Mouse (Mus musculus) limb, embryonic 13.5 days (tissue): ENCODE measurements around the gene Vps4a. TPM values are rescaled to one million over a fixed set of nuclear protein-coding genes. Genes with fewer than 3 reads are reported as not detected.
A peak's percentile ranks its signal among the peaks of the same experiment; 100 is the strongest.
"Not testable (repeated sequence)": the region's sequence is repeated elsewhere in the genome, so short reads cannot be mapped to it uniquely, and the experiment has no call there.

Source experiments
- ATAC-seq: fragments of 200-750 bp; cut with Nextera tagmentation; 2 replicates; pipeline ENCODE4 v1.8.0; 2017; ENCODE audit warnings: low read depth, moderate number of reproducible peaks, moderate TSS enrichment; ENCODE audit not compliant: low FRiP score
- H3K27ac ChIP-seq: fragments of 300-500 bp; sonication (generic); 2 replicates; pipeline ENCODE4 v1.5.1; 2015; ENCODE audit warnings: inconsistent platforms, mild to moderate bottlenecking, moderate library complexity
- H3K27me3 ChIP-seq: fragments of 300-500 bp; sonication (generic); 2 replicates; pipeline ENCODE4 v1.6.1; 2015; ENCODE audit warnings: mild to moderate bottlenecking, inconsistent platforms
- H3K36me3 ChIP-seq: fragments of 300-500 bp; sonication (generic); 2 replicates; pipeline ENCODE4 v1.6.1; 2015; ENCODE audit warnings: inconsistent platforms, mild to moderate bottlenecking, moderate library complexity
- H3K4me1 ChIP-seq: fragments of 300-500 bp; sonication (generic); 2 replicates; pipeline ENCODE4 v1.6.1; 2015; ENCODE audit warnings: inconsistent platforms
- H3K4me2 ChIP-seq: fragments of 300-500 bp; sonication (generic); replicated peaks from 2 replicates; pipeline ENCODE4 v1.6.1; 2015; ENCODE audit warnings: inconsistent platforms, mild to moderate bottlenecking, moderate library complexity
- H3K4me3 ChIP-seq: fragments of 300-500 bp; sonication (generic); 2 replicates; pipeline ENCODE4 v1.5.1; 2015; ENCODE audit warnings: moderate library complexity, mild to moderate bottlenecking, inconsistent platforms
- H3K9ac ChIP-seq: fragments of 300-500 bp; sonication (generic); 2 replicates; pipeline ENCODE4 v1.6.1; 2015; ENCODE audit warnings: mild to moderate bottlenecking, inconsistent platforms
- H3K9me3 ChIP-seq: fragments of 300-500 bp; sonication (generic); 2 replicates; pipeline ENCODE4 v1.6.1; 2016; ENCODE audit warnings: inconsistent platforms
- WGBS: fragments of 180-500 bp; shearing (Covaris S2); methylation state at CpG from one replicate; pipeline ENCODE4 v1.1.7; 2015; 5-methylcytosine and 5-hydroxymethylcytosine counted together
- polyA plus RNA-seq: library from polyadenylated mRNA; unstranded; fragments of >200 nt; fragmentation: Nextera tagmentation; extraction: Ambion mirVana; gene quantifications from 2 replicates; pipeline ENCODE4 v1.2.1, GENCODE M21; 2015

The Vps4a gene
- polyA plus RNA-seq, 1 experiment from 2014 or later, result 81.9 TPM

DNA sequence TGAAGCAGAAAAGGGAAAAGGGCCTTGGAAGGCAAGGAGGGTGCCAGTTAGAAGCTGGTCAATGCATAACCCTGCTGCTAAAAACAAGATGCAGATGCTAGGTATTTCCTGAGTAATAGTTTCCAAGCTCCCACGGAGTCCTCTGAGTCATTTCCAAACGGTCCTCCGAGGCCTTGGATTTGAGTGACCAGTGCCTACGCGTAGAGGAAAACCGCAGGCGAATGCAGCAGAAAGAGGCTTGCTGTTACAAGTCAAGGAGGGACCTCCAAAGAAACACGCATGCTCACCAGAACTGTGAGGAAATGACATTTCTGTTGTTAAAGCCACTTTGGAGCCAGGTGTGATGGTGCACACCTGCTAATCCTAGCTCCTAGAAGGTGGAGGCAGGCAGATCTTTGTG, 7.5 kb upstream of the Vps4a start:
- H3K4me2 ChIP-seq, result no peak overlapping the region
- H3K27me3 ChIP-seq, result no peaks in the 10 kb centered on the region
- no peaks in the 10 kb centered on the region for H3K9me3 ChIP-seq
- H3K27ac ChIP-seq, result no peak overlapping the region
- H3K4me3 ChIP-seq, result no peak overlapping the region
- no peak for ATAC-seq
- no peaks in the 10 kb centered on the region for H3K4me1 ChIP-seq
- H3K9ac ChIP-seq, result no peak overlapping the region
- H3K36me3 ChIP-seq, result no peaks in the 10 kb centered on the region
- WGBS, result 88% methylated on average over 8 of the region's 8 CpGs

DNA sequence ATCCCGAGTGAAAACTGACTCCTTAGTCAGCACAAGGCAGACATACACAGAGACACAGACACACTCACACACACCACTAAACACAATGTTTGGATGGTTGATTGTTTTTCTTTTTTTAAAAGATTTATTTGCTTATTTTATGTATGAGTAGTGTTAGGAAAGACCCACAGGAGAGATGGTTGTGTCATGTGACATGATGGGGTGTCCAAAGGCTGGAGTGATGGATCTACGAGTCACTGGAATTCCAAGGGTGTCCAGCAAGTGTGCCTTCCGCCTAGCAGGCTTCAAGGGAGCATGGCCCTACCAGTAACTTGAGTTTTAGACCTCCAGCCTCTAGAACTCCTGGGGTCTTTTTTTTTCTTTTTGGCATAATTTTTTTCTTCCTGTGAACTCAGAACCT, 1.7 kb upstream of the Vps4a start:
- no peak overlapping the region for H3K27ac ChIP-seq
- H3K27me3 ChIP-seq, result no peaks in the 10 kb centered on the region
- H3K9ac ChIP-seq, result no peak overlapping the region
- ATAC-seq, result no peak
- H3K9me3 ChIP-seq, result no peaks in the 10 kb centered on the region
- no peaks in the 10 kb centered on the region for H3K36me3 ChIP-seq
- no peak overlapping the region for H3K4me3 ChIP-seq
- WGBS, result 62% methylated on average over 3 of the region's 3 CpGs
- H3K4me1 ChIP-seq, result peaks cover 17% of the 10 kb centered on the region
- H3K4me2 ChIP-seq, result no peak overlapping the region

DNA sequence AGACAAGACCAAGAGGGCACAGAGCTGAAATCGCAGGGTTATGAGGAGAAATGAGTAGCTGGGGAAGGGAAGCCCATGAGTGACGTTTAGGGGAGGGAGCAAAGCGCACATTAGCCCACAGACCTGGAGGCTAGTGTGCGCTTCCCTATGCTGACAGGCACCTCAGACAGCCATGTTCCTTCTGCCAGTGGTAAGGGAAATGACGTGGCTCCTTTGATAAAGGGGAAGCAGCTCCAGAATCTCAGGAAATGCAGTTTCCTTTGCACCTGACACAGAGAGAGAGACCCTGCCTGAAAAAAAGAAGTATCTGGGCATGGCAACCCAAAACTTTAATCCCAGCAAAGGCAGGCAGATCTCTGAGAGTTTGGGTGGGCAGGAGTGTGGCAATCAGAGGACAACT, 964 bp upstream of the Vps4a start:
- peaks cover 17% of the 10 kb centered on the region for H3K4me1 ChIP-seq
- no peaks in the 10 kb centered on the region for H3K27me3 ChIP-seq
- no peak overlapping the region for H3K4me3 ChIP-seq
- no peak overlapping the region for H3K4me2 ChIP-seq
- H3K9me3 ChIP-seq, result no peaks in the 10 kb centered on the region
- 66% methylated on average over 5 of the region's 5 CpGs for WGBS
- no peak overlapping the region for H3K27ac ChIP-seq
- H3K36me3 ChIP-seq, result no peaks in the 10 kb centered on the region
- ATAC-seq, result no peak
- no peak overlapping the region for H3K9ac ChIP-seq

DNA sequence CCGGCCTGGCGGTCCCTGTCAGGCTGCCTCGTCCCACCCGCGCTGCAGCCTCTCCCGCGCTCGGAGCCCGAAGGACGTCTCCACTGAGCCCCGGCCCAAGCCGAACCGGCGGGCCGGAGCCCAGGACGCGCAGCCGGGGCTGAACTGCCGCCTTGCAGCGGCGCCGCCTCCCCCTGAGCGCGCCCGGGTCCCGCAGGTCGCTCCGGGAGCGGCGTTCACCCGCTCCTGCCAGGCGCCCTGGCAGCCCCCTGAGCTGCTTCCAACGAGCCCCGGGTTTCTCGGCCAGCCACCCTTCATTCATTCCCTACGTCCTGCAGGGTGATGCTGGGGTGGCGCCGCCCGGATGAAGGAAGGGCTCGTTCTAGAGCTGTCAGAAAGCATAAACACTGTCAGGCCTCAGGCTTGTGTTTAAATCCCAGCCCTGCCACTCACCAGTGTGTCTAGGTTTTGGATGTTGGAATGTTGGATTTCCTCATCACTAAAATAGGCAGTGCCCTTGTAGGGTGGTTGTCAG, 612 bp downstream of the Vps4a start:
- peak overlapping the region; percentile 34; the same call in 1 of the 2 replicates for H3K27ac ChIP-seq
- H3K9ac ChIP-seq, result peak overlapping the region; percentile 98
- H3K9me3 ChIP-seq, result no peaks in the 10 kb centered on the region
- H3K4me1 ChIP-seq, result peaks cover 17% of the 10 kb centered on the region
- H3K4me3 ChIP-seq, result peak overlapping the region; percentile 99
- no peaks in the 10 kb centered on the region for H3K27me3 ChIP-seq
- peak; percentile 1; the same call in 1 of the 2 replicates for ATAC-seq
- H3K36me3 ChIP-seq, result peaks cover 8% of the 10 kb centered on the region
- under 1% methylated on average over 38 of the region's 40 CpGs for WGBS
- H3K4me2 ChIP-seq, result peak overlapping the region; percentile 87

DNA sequence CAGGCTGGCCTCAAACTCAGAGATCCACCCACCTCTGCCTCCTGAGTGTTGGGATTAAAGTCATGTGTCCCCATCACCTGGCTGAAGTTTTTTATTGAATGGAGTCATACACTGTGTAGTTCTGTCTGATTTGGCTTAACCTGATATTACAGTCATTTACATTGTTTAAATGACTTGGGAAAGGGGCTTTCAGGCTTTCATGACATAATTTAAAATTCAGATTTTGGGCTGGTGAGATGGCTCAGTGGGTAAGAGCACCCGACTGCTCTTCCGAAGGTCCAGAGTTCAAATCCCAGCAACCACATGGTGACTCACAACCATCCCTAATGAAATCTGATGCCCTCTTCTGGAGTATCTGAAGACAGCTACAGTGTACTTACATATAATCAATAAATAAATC, 2.6 kb downstream of the Vps4a start:
- ATAC-seq, H3K4me3 ChIP-seq, H3K27ac ChIP-seq, H3K4me2 ChIP-seq, H3K27me3 ChIP-seq, H3K9ac ChIP-seq, H3K9me3 ChIP-seq: not testable (repeated sequence)
- peaks cover 18% of the 10 kb centered on the region for H3K36me3 ChIP-seq
- H3K4me1 ChIP-seq, result peaks cover 17% of the 10 kb centered on the region
- WGBS, result 97% methylated on average over 2 of the region's 2 CpGs

DNA sequence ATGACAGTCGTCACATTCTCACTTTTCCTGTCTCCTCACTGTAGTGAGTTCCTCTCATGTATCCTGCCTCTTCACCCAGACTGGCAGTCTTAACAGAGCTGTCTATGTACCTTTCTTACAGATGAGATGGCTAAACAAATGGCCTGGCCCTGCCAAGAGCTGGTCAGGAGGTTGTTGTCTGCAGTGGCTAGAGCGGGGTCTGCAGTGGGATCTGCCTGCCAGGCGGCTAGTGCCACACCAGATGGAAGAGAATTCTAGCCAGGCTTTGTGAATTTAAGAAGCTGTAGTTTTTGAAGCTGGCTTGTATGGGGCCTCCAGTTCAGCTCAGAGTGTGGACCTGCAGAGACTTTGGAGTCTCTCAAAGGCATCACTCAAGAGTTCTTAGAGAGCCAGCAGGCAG, 4.6 kb downstream of the Vps4a start:
- peaks cover 38% of the 10 kb centered on the region for H3K36me3 ChIP-seq
- H3K9me3 ChIP-seq, result no peaks in the 10 kb centered on the region
- H3K4me2 ChIP-seq, result no peak overlapping the region
- no peak overlapping the region for H3K4me3 ChIP-seq
- no peak overlapping the region for H3K9ac ChIP-seq
- peaks cover 17% of the 10 kb centered on the region for H3K4me1 ChIP-seq
- H3K27ac ChIP-seq, result no peak overlapping the region
- 81% methylated on average over 3 of the region's 3 CpGs for WGBS
- no peak for ATAC-seq
- H3K27me3 ChIP-seq, result no peaks in the 10 kb centered on the region

DNA sequence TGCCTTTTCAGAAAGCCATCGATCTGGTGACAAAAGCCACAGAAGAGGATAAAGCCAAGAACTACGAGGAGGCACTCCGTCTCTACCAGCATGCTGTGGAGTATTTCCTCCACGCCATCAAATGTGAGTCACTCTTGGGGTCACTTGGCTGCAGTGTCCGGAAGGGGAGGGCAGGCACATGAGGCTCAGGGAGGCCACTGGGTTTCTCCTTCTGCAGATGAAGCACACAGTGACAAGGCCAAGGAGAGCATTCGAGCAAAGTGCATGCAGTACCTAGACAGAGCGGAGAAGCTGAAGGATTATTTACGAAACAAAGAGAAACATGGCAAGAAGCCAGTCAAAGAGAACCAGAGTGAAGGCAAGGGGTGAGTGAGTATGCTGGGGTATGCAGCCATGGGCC, 5.6 kb downstream of the Vps4a start:
- no peak for ATAC-seq
- Histone ChIP-seq H3K36me3 (peaks cover 48% of the 10 kb centered on the region), H3K27me3 (no peaks in the 10 kb centered on the region), H3K27ac (no peak overlapping the region), H3K4me3 (no peak overlapping the region), H3K9me3 (no peaks in the 10 kb centered on the region), H3K4me1 (peaks cover 17% of the 10 kb centered on the region), H3K4me2 (no peak overlapping the region), H3K9ac (no peak overlapping the region)
- WGBS, result 93% methylated on average over 8 of the region's 8 CpGs

DNA sequence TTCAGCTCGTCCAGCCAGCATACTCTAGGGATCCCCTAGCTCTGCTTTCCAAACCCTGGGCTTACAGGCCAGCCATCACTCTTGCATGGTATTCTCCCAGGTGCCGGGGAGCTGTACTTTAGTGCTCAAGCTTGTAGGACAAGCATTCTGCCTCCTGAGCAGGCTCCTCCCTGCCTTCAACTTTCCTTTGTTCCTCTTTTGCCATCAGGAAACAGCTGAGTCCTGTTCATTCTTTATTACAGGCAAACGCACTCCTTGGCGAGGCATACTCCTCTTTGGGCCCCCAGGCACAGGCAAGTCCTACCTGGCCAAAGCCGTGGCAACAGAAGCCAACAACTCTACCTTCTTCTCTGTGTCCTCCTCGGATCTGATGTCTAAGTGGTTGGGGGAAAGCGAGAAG, 9.6 kb downstream of the Vps4a start:
- ATAC-seq, result no peak
- H3K36me3 ChIP-seq, result peaks cover 84% of the 10 kb centered on the region

DNA sequence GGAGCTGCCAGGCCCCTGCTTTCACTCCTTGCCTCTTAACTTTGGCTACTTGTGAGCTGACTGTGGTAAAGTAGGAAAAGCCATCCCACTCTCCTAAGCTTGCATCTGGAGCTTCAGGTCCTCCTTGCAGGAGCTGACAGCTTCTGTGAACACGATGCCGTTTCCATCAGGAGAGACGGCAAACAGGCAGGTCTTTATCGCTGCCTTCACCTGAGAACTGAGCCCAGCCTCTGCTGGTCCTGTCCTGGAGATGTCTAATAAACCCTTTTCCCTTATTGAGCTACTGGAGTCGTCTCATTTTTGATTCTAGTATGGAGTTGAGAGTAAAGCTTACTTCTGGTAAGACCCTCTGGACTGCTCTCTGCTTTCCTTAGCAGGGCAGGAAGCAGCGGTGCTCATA, 14.5 kb downstream of the Vps4a start:
- 93% methylated on average over 6 of the region's 6 CpGs for WGBS
- ATAC-seq, result no peak

More for the DNA sequence above, 9.6 kb downstream of the Vps4a start:
- no peaks in the 10 kb centered on the region for H3K9me3 ChIP-seq
- no peaks in the 10 kb centered on the region for H3K4me1 ChIP-seq
- H3K9ac ChIP-seq, result no peak overlapping the region
- H3K27ac ChIP-seq, result no peak overlapping the region
- H3K4me2 ChIP-seq, result no peak overlapping the region
- no peak overlapping the region for H3K4me3 ChIP-seq
- H3K27me3 ChIP-seq, result no peaks in the 10 kb centered on the region
- WGBS, result 85% methylated on average over 7 of the region's 7 CpGs

DNA sequence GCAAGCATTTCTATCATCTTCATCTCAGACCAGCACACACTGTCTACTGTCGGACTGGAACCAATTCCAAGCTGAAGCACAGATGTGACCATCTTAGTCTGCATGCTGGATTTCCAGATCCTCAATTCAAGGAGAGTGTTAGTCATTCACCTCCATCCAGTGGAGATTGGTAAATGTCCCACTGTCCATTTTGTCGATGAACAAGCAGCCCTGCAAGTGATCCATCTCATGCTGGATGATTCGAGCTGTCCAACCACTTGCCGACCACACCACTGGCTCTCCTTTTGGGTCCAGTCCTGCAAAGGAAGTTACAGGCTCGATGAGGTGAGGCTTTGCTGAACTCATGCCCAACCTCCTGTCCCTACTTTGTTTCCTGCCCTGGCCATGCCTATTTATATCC, 16.0 kb downstream of the Vps4a start:
- 88% methylated on average over 5 of the region's 5 CpGs for WGBS
- H3K27me3 ChIP-seq, result no peaks in the 10 kb centered on the region
- no peak overlapping the region for H3K27ac ChIP-seq
- peak overlapping the region; percentile 79 for H3K4me2 ChIP-seq
- no peak for ATAC-seq
- peak overlapping the region; percentile 90; the same call in 1 of the 2 replicates for H3K9ac ChIP-seq
- H3K4me3 ChIP-seq, result peak overlapping the region; percentile 82; the same call in 1 of the 2 replicates
- peaks cover 82% of the 10 kb centered on the region for H3K36me3 ChIP-seq
- peaks cover 23% of the 10 kb centered on the region for H3K4me1 ChIP-seq
- H3K9me3 ChIP-seq, result no peaks in the 10 kb centered on the region

More for the DNA sequence above, 14.5 kb downstream of the Vps4a start:
- no peak overlapping the region for H3K9ac ChIP-seq
- no peak overlapping the region for H3K4me2 ChIP-seq
- no peak overlapping the region for H3K4me3 ChIP-seq
- no peak overlapping the region for H3K27ac ChIP-seq
- H3K36me3 ChIP-seq, result peaks cover 82% of the 10 kb centered on the region
- H3K27me3 ChIP-seq, result no peaks in the 10 kb centered on the region
- no peaks in the 10 kb centered on the region for H3K9me3 ChIP-seq
- H3K4me1 ChIP-seq, result peaks cover 23% of the 10 kb centered on the region

DNA sequence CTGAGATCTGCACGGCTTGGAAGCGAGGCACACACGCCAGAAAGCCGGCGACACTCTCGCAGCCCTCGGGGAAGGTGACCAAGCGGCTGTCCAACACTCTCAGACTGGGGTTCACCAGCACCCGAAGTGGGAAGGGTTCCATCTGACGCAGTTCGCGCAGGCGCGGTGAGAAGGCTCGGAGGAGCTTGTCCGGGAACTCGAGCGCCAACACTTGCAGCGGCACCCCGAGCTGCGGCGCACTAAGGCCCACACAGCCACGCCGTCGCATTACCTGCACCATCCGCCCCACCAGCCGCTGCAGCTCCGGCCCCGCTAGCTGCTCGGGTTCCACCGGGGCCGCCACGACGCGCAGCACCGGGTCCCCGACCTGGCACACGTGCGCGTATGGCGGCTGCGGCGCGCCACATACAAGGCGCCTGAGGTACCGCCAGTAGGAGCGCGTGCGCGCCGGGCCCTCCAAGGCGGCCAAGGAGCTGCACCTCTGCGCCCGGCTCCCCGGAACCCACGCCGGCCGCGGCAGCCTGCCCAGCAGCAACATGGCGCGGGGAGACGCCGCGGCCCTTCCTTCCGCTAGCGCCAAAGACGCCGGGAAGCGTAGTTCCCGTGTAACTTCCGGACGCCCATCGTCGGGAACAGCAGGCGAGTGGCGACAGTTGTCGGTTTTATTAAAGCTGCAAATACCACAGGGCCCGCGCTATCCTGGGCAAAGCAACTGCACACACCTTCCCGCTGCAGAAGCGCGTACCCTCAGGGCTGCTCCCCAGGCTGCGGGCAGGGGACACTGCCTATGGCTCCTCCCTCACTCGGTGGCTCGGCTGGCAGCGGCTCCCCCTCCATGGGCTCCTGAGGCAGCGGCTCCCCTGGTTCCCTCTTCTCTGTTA, 17.3 kb downstream of the Vps4a start, which contains the start of gene Pdf:
Gene Pdf, minus strand, starts transcription at position 554 of the 881 bp plus-strand sequence.
- H3K9me3 ChIP-seq, result no peaks in the 10 kb centered on the region
- H3K27me3 ChIP-seq, result no peaks in the 10 kb centered on the region
- peak; percentile 85 for ATAC-seq
- H3K9ac ChIP-seq, result peak within 1 kb of the TSS; percentile 90
- H3K4me2 ChIP-seq, result peak within 1 kb of the TSS; percentile 79
- under 1% methylated on average over 87 of the region's 87 CpGs for WGBS
- H3K4me3 ChIP-seq, result peak within 1 kb of the TSS; percentile 82
- H3K36me3 ChIP-seq, result peaks cover 82% of the 10 kb centered on the region
- peaks cover 23% of the 10 kb centered on the region for H3K4me1 ChIP-seq
- peak within 1 kb of the TSS; percentile 92 for H3K27ac ChIP-seq

DNA sequence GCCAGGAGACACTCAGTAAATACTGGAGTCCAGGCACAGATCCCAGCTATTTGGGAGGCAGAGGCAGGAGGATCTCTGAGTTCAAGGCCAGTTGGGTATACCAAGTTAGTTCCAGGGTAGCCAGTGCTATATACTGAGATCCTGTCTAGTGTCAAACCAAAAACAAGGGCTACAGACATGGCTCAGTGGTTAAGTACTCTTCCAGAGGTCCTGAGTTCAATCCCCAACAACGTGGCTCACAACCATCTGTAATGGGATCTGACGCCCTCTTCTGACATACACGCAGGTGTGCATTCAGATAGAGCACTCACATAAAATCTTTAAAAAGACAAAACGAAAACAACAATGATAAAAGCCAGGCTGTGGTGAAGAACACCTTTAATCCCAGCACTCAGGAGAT, 18.5 kb downstream of the Vps4a start:
- Histone ChIP-seq H3K27ac (no peak overlapping the region), H3K4me2 (peak overlapping the region; percentile 79), H3K27me3 (no peaks in the 10 kb centered on the region), H3K9ac (peak overlapping the region; percentile 90; the same call in 1 of the 2 replicates), H3K9me3 (no peaks in the 10 kb centered on the region), H3K36me3 (peaks cover 82% of the 10 kb centered on the region), H3K4me1 (peaks cover 23% of the 10 kb centered on the region), H3K4me3 (peak overlapping the region; percentile 82)
- no peak for ATAC-seq
- 90% methylated on average over 4 of the region's 4 CpGs for WGBS
